Mouse (Mus musculus): ENCODE measurements around the gene Gstt3.

GRCm38 (mm10) chr10:75740866-75741265, 40.3 kb downstream of the Gstt3 start:
- TF ChIP-seq CTCF (IDR thresholded peaks at IDR 0.05; ENCODE audit: low read depth) (no peak), EP300 (IDR thresholded peaks at IDR 0.05; ENCODE audit: low read depth) (no peak)

Data from heart, postnatal 0 days (tissue).